Comparison of ENCODE assay signal across 20 mouse cellular contexts in the genomic region with DNA sequence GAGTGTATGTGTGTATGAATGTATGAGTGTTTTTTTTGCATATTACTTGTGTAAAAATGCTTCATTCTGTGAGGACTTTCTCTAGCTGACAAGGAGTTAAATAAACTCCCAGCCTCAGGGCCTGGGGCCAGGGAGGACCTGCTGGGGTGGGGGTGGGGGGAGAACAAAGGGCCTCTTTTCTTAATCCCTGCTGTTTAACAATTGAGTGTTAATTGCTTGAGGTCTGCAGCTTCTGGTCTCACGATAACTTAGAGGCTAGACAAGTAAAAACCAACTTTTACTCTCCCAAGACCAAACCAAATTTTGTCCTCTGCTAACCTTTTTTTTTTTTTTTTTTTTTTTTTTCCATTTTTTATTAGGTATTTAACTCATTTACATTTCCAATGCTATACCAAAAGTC. TPM values are rescaled to one million over a fixed set of nuclear protein-coding genes. Genes with fewer than 3 reads are reported as not detected.
DNase-seq lines count a peak whose midpoint lies in the region; ATAC-seq and TF ChIP-seq lines count a peak whose summit lies in the region.
"Had no signal": no experiment of that assay in that cellular context is flagged by ENCODE, and none has a peak within 500 bp of the region (broad histone marks: within the 10 kb centered on the region; RNA-seq: fewer than 3 reads in every experiment).

No protein-coding gene starts in this region.

- TF ChIP-seq POLR2A in ES-Bruce4 (IDR thresholded peaks at IDR 0.05; ENCODE audit: insufficient read depth, low read length), result no peak

- ATAC-seq in forebrain, embryonic 12.5 days (ENCODE audit: low FRiP score), result 0 out of 2 replicates have a peak, but pooled peaks have one; percentile 33
- no peak for ATAC-seq in monocyte, adult 5-6 weeks (replicated peaks; ENCODE audit: insufficient number of reproducible peaks, low FRiP score, low TSS enrichment, poor library complexity, severe bottlenecking)
- ATAC-seq: intestine, postnatal 0 days had no signal

- no peak overlapping the region for H3K4me2 ChIP-seq in forebrain, embryonic 12.5 days
- H3K4me2 ChIP-seq: embryonic facial prominence, embryonic 12.5 days; liver, embryonic 11.5 days had no signal

- H3K9ac ChIP-seq in ES-Bruce4 (ENCODE audit: low read depth, poor library complexity, severe bottlenecking), result no peak overlapping the region
- H3K9ac ChIP-seq in forebrain, embryonic 12.5 days, result no peak overlapping the region
- H3K9ac ChIP-seq: embryonic facial prominence, embryonic 12.5 days had no signal

- H3K4me3 ChIP-seq in ES-Bruce4 (ENCODE audit: low read depth, low read length), result no peak overlapping the region
- H3K4me3 ChIP-seq in forebrain, embryonic 12.5 days (replicated peaks), result no peak overlapping the region
- no peak overlapping the region for H3K4me3 ChIP-seq in limb, embryonic 10.5 days
- H3K4me3 ChIP-seq: embryonic facial prominence, embryonic 12.5 days had no signal

- H3K9me3 ChIP-seq in ES-Bruce4 (replicated peaks; ENCODE audit: control insufficient read depth, insufficient read depth, low read length, poor library complexity, severe bottlenecking), result no peaks in the 10 kb centered on the region; the same call in 1 of the 2 replicates
- no peaks in the 10 kb centered on the region for H3K9me3 ChIP-seq in forebrain, embryonic 12.5 days
- no peaks in the 10 kb centered on the region for H3K9me3 ChIP-seq in limb, embryonic 10.5 days (replicated peaks)
- H3K9me3 ChIP-seq: embryonic facial prominence, embryonic 12.5 days had no signal

- no peaks in the 10 kb centered on the region for H3K27me3 ChIP-seq in ES-Bruce4 (ENCODE audit: control insufficient read depth, insufficient read depth, low read length, poor library complexity, severe bottlenecking)
- no peaks in the 10 kb centered on the region for H3K27me3 ChIP-seq in forebrain, embryonic 12.5 days
- H3K27me3 ChIP-seq in limb, embryonic 10.5 days (ENCODE audit: low read depth, poor library complexity, severe bottlenecking), result no peaks in the 10 kb centered on the region
- H3K27me3 ChIP-seq: CH12.LX; embryonic facial prominence, embryonic 12.5 days had no signal

- DNase-seq in R1 (ENCODE audit: low read depth, low spot score), result peak; percentile 77
- DNase-seq in limb, embryonic 10.5 days (ENCODE audit: low spot score), result peak; percentile 41
- no peak for DNase-seq in cerebellum, adult 9-11 months
- no peak for DNase-seq in cerebellum, adult 11 months
- DNase-seq: cerebellum, adult 2 months; heart, postnatal 10 days; kidney, postnatal 14 days; lung, postnatal 10 days; right cerebral cortex, postnatal 4 days; thymus, postnatal 14 days had no signal

- no peaks in the 10 kb centered on the region for H3K4me1 ChIP-seq in ES-Bruce4 (ENCODE audit: control insufficient read depth, insufficient read depth, low read length)
- H3K4me1 ChIP-seq in forebrain, embryonic 12.5 days, result peaks cover 4% of the 10 kb centered on the region
- H3K4me1 ChIP-seq in limb, embryonic 10.5 days, result peaks cover 8% of the 10 kb centered on the region

- no peak overlapping the region for H3K27ac ChIP-seq in ES-Bruce4 (ENCODE audit: insufficient read depth, low read length)
- peak overlapping the region; percentile 71 for H3K27ac ChIP-seq in forebrain, embryonic 12.5 days
- no peak overlapping the region for H3K27ac ChIP-seq in limb, embryonic 10.5 days
- H3K27ac ChIP-seq: embryonic facial prominence, embryonic 12.5 days had no signal

- no peaks in the 10 kb centered on the region for H3K36me3 ChIP-seq in ES-Bruce4 (ENCODE audit: control insufficient read depth, insufficient read depth, low read length, poor library complexity, severe bottlenecking)
- no peaks in the 10 kb centered on the region for H3K36me3 ChIP-seq in forebrain, embryonic 12.5 days (replicated peaks)
- no peaks in the 10 kb centered on the region for H3K36me3 ChIP-seq in limb, embryonic 10.5 days
- H3K36me3 ChIP-seq: embryonic facial prominence, embryonic 12.5 days had no signal

- no peak for TF ChIP-seq CTCF in ES-Bruce4 (IDR thresholded peaks at IDR 0.05; ENCODE audit: low read depth, low read length)

- peak; percentile 80 for TF ChIP-seq EP300 in ES-Bruce4 (IDR thresholded peaks at IDR 0.05; ENCODE audit: insufficient read depth, low read depth, low read length)

- 0% methylated on average over 1 of the region's 1 CpGs for WGBS in forebrain, embryonic 12.5 days
- 0% methylated on average over 1 of the region's 1 CpGs for WGBS in limb, embryonic 10.5 days

RNA-seq across cellular contexts. Expression of gene Cma2, which starts 12.5 kb away (rescaled TPM):
- polyA plus RNA-seq in ES-Bruce4 (2011; ENCODE audit: insufficient read depth, insufficient read length, low read depth, missing spikeins), result not detected in 2 replicates
- not detected in 2 replicates for polyA plus RNA-seq in forebrain, embryonic 12.5 days (2016; fragmentation: Nextera tagmentation; extraction: Ambion mirVana)
- not detected in 2 replicates for polyA plus RNA-seq in limb, embryonic 10.5 days (2016; fragmentation: Nextera tagmentation; extraction: Ambion mirVana)
- total RNA-seq in monocyte, adult 5-6 weeks (2017), result not detected in 3 replicates
- total RNA-seq: CH12.LX; granulocyte monocyte progenitor cell, adult 5-6 weeks; left cerebral cortex, adult 8-10 months had no signal
- polyA plus RNA-seq: cerebellum, adult 2 months; embryonic facial prominence, embryonic 12.5 days; frontal cortex, adult 2 months; intestine, postnatal 0 days; liver, embryonic 11.5 days had no signal

RNA-seq across cellular contexts. Expression of gene Cma1, which starts 18.8 kb away (rescaled TPM):
- polyA plus RNA-seq in ES-Bruce4 (2011; ENCODE audit: insufficient read depth, insufficient read length, low read depth, missing spikeins), result not detected in 2 replicates
- not detected in 2 replicates for polyA plus RNA-seq in forebrain, embryonic 12.5 days (2016; fragmentation: Nextera tagmentation; extraction: Ambion mirVana)
- not detected in 2 replicates for polyA plus RNA-seq in limb, embryonic 10.5 days (2016; fragmentation: Nextera tagmentation; extraction: Ambion mirVana)
- 136 to 337 TPM (median 173 TPM) in 3 replicates for total RNA-seq in monocyte, adult 5-6 weeks (2017)
- total RNA-seq: CH12.LX; left cerebral cortex, adult 8-10 months had no signal
- polyA plus RNA-seq: cerebellum, adult 2 months; liver, embryonic 11.5 days had no signal

RNA-seq across cellular contexts. Expression of gene Mcpt1, which starts 54.5 kb away (rescaled TPM):
- not detected in 2 replicates for polyA plus RNA-seq in ES-Bruce4 (2011; ENCODE audit: insufficient read depth, insufficient read length, low read depth, missing spikeins)
- not detected in 2 replicates for polyA plus RNA-seq in forebrain, embryonic 12.5 days (2016; fragmentation: Nextera tagmentation; extraction: Ambion mirVana)
- not detected in 2 replicates for polyA plus RNA-seq in limb, embryonic 10.5 days (2016; fragmentation: Nextera tagmentation; extraction: Ambion mirVana)
- not detected in 3 replicates for total RNA-seq in monocyte, adult 5-6 weeks (2017)
- total RNA-seq: granulocyte monocyte progenitor cell, adult 5-6 weeks; heart, postnatal 10 days; left cerebral cortex, adult 8-10 months had no signal
- polyA plus RNA-seq: cerebellum, adult 2 months; embryonic facial prominence, embryonic 12.5 days; frontal cortex, adult 2 months; liver, embryonic 11.5 days had no signal

Comparison
In these comparisons a context has a peak if more than half of its experiments do, and no peak if none do; other contexts are left out.
1. DNase-seq: peak in R1 (single experiment) and limb, embryonic 10.5 days (single experiment); none in cerebellum, adult 9-11 months (single experiment) and cerebellum, adult 11 months (single experiment).